Mouse (Mus musculus) heart, postnatal 25 days (tissue): Measurements from ENCODE around the gene Nek11. TPM values are rescaled to one million over a fixed set of nuclear protein-coding genes. Genes with fewer than 3 reads are reported as not detected.

Experiments used
- DNase-seq: peaks from one replicate; pipeline ENCODE4 v3.0.0; 2022; ENCODE audit warnings: low spot score
- intact Hi-C: fragments of 180-260 bp; cut with DNase I; formaldehyde crosslinking; loops from one replicate; pipeline ENCODE4 v1.15.1; 2025
- total RNA-seq, 2 experiments: library from RNA; stranded (reverse); gene quantifications; 2 replicates each; pipeline ENCODE4 v1.2.3; 2021

Gene Nek11
- total RNA-seq, 2 experiments from 2014 or later: not detected

DNA sequence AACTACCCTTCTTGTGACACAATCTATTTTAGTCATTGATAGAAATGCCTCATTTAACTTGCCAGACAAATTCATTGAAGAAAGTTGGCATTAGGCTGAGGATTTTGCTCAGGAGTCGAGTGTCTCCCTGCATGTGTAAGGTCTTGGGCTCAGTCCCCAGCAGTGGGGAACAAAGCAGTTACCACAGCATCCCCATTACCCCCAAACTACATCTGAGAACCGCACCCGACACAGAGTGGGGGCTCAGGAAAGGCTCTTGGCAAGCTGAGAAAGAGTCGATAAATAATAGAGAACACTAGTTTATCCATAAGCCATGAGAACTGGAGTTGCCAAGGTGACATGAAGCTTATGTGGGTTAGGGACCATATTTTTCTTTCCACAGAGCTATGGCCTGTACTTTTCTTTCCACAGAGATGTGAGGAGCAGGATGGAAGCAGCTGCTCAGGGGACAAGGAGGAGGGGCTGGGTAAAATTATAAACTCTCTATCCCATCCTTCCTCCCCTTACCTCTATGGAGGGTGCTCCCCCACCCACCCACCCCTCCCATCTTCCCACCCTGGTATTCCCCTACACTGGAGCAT lies 62.8 kb downstream of the Nek11 start:
- intact Hi-C loops: no loop called here
- DNase-seq: no peak

DNA sequence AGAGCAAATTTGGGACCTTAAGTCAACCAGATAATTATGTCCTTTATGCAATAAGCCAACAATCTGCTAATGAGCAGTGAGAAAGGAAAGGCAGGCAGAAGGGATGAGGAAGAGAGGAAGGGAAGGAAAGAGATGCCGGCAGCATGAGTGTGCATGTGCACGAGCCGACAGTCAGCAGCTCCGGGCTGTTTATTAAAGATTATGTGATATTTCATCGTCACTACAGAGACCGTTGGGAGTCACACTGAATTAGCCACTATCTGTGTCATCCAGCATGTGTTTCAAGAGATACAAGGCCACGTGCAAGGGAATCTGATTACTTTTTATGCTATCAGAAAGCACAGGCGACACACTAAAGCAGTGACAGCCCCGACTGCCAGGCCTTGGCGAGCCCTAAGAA lies 73.5 kb downstream of the Nek11 start:
- intact Hi-C loops: no loop called here

DNA sequence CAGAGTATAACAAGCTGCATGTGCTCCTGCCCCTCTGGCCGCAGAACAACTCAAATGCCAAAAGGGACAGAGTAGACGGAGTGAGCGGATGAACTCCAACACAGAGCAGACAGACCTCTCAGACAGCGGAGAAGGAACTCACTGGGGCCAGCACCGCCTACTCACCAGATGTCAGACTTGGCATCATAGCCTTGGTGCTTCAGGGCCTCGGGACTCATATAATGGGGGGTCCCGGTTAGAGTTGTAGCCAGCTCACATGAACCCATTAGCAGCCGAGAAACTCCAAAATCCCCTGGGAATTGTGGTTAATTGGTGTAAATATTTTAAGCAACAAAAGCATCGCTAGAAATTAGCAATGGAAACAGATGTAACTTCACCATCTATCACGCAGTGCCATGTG lies 82.1 kb downstream of the Nek11 start:
- DNase-seq: no peak
- intact Hi-C loops: no loop called here

More for the DNA sequence above, 73.5 kb downstream of the Nek11 start:
- DNase-seq: no peak

DNA sequence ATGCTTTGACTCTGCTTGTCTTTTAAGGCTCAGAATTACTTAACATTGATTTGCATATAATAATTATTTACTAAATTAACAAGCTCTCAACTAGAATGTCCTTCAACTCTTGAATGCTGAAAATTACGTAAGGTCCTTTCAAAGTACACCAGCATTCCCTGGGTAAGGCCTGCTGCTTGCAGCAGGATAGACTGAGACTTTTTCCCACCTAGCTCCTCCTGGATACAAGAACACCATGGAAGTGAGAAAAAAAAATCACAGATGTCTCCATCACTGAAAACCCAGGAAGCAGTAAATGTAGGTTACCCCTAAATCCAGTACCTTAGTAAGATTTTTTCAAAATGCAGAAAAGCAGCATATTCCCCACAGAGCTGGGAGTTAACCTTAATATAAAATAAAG lies 82.6 kb downstream of the Nek11 start:
- DNase-seq: no peak
- intact Hi-C loops: no loop called here

DNA sequence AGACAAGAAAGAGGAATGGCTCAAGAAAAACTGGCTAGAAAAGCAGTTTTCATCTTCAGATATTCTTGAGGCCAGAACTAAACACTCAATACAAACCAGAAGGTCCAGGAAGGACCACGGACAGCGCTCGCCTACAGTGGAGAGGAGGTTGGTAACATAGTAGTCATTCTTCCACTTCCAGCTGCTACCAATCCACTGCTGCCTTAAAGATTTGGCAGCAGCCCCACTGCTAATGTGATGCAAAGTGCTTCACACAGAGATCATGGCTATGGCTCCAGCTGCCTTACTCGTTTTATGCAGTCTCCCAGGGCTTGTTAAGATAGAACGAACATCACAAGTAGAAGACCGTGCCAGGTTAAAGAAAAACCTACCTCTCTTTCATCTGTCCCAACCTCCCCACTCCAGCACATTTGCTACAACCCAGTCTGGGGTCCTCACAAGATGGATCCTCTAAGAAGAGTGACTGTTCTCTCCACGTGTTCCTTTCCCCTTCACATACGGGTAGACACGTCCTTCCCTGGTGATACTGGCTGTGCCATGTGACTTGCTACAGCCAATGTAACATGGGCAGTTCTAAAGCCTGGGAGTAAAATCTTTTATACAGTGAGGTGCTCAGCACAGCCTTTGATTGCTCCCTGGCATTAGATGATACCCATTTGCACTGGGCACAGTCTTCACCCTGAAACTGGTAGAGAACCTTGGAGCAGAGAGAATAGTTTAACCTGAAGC lies 85.6 kb downstream of the Nek11 start:
- intact Hi-C loops: no loop called here
- DNase-seq: no peak

DNA sequence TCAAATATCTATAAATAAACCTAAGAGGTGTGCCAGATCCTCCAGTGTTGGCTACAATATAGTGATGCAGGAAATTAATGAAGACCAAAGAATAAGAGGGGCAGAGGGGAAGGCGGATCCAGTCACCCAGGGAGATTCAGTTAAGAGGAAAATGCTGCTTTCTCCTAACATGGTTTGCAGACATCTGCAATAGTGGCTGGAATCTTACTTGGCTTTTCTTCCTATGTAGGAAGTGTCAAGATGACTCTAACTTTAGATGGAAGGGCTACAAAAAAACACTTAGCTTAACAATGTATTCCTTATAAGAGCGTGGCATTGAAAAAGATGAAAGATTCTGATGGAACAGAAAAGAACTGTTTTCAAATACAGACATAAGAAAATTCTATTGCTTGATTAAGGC lies 89.3 kb downstream of the Nek11 start:
- intact Hi-C loops: no loop called here
- DNase-seq: no peak

DNA sequence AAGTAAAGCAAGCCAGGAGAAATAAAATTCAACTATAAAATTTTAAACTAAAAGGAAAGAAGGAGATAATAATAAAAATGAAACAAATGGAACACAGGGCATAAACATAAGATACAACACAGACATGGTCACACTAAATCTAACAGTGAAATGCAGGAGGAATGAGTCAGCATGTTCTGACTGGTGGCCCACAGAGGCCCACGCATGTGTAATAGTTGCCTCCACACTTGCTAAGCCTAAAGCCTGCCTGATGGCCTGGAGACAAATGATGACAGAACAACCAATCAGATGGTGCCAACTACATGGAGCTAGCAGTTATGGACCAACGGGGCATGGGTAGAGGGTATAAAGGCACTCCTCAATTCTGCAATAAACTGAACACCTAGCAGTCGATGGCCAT lies 93.1 kb downstream of the Nek11 start:
- intact Hi-C loops: no loop called here
- no peak for DNase-seq

DNA sequence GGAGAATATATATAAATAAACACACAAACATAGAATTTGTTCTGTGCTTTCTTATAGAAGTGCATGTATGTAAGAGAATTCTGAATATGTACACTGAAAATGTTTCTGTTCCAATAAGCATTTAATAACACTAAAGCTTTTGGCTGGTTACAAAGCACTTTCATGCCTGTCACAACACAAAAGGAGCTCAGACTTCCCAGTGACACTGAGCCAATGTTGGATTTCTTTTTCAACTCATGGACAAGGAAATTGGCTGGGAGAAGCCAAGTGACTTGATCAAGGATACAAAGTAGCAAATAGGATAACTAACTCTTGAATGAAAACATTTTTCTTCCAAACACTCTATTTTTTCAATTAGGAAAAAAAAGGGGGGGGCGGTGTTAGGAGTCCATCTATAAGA lies 93.9 kb downstream of the Nek11 start:
- DNase-seq: no peak
- intact Hi-C loops: no loop called here

DNA sequence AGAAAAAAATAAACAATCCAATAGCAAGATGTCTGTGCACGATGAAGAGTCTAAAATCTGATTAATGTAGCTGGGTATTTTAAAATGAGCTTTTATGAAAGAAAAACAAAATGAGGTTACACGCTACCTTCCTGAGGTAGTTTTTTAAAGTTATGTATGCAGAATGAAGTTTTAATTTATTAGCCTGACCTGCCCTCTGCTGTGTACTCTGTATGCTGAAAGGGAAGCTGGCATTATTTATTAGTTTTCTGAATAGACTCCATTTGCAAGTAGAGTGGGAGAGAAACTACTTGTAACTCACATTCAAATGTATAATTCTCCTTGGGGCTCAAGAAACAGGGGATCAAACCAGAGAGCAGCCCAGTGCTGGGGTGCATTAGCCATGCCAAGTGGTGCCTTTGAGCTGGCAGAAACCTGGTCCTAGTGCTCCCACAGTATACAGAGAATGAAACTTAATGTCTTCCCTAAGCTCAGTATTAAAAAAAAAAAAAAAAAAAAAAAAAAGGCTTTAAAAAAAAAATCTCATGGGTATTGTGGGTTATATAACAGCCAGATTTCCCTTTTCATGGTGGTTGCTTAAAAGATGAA lies 94.5 kb downstream of the Nek11 start:
- intact Hi-C loops: no loop called here
- DNase-seq: no peak

DNA sequence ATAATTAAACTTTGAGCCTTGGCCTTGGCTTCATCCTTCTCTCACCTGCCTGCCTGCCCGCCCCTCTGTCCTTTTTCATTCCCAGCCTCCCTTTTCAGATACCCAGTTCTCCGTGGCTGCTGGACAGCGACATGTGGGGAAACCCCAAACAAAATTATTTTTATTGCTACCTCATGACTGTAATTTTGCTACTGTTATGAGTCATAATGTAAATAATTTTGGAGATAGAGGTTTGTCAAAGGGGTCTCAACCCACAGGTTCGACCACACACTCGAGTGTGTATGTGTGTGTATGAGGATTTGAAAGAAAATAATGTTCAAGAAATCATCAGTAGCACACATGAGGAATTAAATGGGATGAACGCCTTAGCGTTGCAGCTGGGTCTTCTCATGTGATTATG lies 110.7 kb downstream of the Nek11 start:
- intact Hi-C loops: no loop called here
- DNase-seq: no peak

DNA sequence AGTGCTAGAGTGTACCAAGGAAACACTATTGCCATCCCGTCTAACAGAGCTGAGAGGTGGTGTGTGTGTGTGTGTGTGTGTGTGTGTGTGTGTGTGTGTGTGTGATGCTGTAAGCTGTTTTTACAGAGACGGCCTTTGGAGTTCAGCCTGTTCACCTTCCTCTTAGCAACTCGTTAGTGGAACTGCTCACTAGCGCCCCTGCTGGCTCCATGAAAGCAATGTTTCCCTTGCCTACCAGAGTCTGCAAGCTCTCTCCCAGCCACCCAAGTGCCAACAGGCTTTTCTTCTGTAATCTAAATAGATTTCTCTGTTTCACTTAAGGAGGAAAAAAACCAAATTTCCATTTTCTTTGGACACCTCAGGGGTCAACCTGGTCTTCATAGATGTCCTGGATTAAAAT lies 112.6 kb downstream of the Nek11 start:
- intact Hi-C loops: no loop called here
- no peak for DNase-seq

DNA sequence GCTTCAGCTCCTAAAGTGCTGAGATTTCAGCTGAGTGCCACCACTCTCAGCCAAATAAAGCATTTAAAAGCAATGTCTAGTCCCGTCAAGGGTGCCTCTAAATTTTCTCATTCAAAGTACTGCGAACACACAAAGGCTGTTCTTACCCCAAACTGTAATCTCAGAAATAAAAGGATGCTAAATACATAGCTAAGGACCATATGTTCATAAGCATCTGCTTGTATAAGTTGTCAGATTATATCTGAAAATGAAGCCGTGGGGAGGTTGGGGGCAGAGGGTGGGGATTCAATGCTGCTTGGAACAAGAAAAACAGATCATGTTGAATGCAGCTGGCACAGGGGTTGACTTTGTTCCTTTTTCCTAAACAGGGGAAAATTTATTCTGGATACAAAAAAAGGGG lies 120.4 kb downstream of the Nek11 start:
- no peak for DNase-seq
- intact Hi-C loops: no loop called here

DNA sequence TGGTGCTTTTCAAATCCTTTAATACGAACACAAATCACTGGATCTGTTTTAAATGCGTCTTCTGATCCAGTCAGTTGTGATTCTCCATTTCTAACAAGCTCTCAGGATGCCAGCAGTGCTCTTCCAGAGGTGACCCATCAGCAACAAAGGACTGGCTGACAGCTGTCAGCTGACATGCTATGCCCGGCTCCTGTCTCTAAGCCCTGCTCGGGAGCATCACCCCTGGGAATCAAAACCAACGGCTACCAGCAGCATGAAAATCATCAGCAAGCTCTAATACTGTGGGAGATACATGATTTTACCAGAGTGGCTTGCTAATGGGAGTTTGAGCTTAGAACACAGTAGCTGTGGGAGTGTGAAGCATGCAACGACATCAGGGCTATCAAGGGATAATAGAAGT lies 121.0 kb downstream of the Nek11 start:
- no peak for DNase-seq
- intact Hi-C loops: no loop called here

DNA sequence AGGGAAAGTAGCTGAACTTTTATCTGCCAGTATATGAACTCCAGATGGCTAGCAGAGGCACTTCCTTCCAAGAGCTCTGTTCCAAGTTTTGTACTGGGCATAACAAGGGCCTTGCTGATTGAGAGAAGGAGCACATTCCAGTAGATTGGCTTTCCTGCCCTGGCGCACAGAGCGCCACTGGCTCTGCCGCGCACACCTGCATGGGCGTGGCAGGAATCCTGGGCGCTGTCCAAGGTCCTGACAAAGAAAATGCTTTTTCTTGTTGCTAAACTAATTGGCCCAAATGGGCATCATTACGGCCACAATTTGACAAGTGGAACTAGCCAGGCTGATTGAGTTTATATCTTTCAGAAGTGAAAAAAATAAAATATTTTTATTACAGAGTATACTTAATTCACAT lies 123.1 kb downstream of the Nek11 start:
- intact Hi-C loops: no loop called here
- no peak for DNase-seq

DNA sequence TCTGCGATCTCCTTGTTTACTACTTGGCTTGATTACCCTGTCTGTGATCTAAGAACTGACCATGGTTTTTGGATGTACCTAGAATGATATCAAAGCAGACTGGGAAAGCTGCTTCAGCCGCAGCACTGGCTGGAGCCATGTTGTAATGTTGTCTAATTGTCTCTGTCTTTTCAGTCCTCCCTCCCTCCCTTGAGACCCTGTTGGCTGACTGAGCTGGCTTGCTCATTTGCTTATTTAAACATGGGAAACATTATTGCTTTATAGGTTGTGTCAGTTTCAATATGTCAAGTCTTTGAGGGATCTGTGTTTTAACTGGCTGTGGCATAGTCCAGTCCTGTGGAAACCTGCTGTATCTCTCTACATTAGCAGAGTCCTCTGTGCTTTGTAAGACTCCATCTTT lies 132.2 kb downstream of the Nek11 start:
- intact Hi-C loops: no loop called here
- DNase-seq: no peak

DNA sequence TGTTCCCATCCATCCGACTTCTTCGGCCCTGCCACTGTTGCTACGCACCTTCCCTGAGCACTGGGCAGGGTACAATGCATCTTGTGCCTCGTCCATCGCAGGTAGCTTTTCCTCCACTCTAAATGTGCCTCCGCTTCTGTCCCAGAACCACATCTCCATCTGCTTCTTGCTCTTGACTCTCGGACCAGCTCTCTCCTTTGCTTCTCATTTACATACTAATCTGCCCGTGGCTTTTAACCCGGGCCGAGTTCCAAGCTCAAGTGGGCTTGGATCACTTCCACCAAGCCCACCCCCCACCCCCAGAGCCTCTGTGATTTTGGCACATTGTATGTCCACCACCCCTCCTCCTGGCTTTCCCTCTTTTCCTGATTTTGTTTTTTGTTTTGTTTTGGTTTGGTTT lies 137.7 kb downstream of the Nek11 start:
- DNase-seq: no peak
- intact Hi-C loops: no loop called here

DNA sequence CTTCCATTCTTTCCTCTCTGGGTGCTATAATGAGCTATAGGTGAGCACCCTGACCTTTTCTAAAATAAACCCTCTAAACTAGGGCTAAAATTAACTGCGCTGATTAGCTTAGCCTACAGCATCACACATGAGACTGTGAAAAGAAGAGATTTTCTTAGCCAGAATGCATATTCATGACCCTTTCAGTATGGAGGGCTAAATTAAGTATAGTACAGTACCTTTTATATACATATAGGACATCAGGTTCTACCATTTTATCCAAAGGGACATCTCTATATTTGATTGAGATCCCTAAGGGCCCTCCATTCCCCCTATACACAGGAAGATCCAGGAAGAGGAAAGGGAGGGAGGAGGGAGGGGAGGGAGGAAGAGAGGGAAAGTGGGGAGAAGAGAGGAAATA lies 141.2 kb downstream of the Nek11 start:
- intact Hi-C loops: no loop called here

DNA sequence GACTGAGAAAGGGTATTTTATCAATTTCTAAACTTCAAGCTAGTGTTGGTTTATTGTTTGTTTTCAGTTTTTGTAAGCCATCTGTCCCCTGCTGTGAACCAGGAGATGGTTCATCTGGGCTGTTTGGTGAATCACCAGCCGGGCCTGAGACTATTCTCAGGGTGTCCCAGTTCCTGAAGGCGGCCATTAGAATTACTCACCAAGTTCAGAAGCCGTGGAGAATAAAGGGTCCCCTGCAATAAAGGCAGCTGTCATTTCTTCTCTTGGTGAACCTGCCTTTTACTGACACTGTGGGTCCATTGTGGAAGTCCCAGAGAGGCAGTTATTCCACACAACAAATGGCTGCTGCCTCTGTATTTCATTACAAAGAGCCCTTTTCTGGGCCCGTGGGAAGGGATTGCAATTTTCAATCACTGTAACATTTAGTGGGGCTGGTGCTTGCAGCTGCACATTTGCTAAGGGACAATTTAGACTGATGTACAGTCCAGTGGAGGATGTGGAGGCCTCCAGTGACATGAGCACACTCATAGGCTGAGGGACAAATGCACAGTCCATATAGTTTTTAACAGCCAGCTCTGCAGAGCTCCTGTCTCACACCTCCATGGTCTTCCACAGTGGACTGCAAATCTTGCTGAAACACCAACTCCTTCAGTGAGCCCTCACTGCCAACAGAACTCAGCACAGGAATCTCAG lies 142.8 kb downstream of the Nek11 start:
- intact Hi-C loops: no loop called here
- no peak for DNase-seq

More for the DNA sequence above, 141.2 kb downstream of the Nek11 start:
- no peak for DNase-seq

DNA sequence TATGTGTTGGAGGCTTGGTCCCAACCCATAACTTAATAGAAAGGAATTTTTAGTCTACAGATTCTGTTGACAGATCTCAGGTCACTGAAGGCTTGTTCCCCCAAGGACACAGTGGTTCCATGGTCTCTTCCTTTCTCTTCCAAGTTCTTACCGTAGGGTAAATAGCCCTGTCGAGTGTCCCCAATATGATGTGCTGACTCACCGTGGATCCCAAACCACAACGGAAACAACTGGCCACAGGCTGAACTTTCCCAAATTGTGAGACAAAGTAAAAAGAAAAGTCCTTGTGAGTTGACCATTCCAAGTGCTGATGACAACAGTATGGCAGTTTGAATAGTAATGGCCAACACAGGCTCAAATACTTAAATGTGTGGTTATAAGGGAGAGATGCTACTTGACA lies 144.1 kb downstream of the Nek11 start:
- intact Hi-C loops: no loop called here

DNA sequence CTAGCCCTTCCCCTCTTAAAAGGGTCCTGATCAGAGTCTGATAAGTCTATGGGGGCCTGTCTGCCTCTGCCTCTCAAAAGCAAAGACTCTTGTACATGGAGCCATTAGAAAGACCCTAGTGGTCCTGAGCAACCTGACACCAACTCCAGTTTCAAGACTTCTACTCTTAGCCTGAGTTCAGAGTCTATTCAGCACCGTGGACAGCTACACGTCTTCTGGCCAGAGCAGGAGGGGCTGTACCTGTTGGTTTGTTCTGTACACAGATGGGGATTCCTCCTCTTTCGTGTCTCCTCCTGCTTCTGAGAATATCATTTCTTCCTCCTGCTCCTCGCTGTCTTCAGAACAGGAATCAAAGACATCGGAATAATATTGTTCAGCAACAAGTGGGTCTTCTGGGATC lies 151.3 kb downstream of the Nek11 start:
- no peak for DNase-seq
- intact Hi-C loops: no loop called here

More for the DNA sequence above, 144.1 kb downstream of the Nek11 start:
- DNase-seq: no peak

DNA sequence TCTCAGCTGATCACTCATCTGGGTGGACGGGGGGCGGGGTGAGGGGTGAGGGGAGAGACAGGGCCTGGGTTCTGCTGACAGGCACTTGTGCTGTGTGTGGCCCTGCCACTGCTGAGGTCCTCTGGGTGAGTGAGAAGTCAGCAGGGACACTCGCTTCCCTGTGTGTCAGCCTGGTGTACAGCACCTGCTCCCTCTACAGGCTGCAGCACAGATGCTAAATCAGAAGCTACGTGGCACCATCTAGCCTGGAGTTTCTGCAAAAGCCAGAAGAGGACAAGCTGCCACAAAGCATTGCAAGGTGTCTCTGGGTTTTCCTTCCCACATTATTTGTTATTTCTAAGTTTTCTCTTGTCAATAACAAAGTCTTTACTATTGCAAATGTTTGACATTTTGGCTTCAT lies 180.9 kb downstream of the Nek11 start:
- intact Hi-C loops: no loop called here
- no peak for DNase-seq
